Mouse (Mus musculus) bone marrow macrophage, adult 2 months (primary cell): ENCODE data around the gene Ms4a4b.

ENCODE experiments used
- CTCF ChIP-seq: IDR thresholded peaks from 2 replicates; pipeline ENCODE4 v1.5.1; 2012; ENCODE audit warnings: low read depth, mild to moderate bottlenecking, low read length, moderate library complexity
- POLR2A ChIP-seq: IDR thresholded peaks from 2 replicates; pipeline ENCODE4 v1.6.1; 2012; ENCODE audit warnings: mild to moderate bottlenecking, low read depth, low read length, borderline replicate concordance

DNA sequence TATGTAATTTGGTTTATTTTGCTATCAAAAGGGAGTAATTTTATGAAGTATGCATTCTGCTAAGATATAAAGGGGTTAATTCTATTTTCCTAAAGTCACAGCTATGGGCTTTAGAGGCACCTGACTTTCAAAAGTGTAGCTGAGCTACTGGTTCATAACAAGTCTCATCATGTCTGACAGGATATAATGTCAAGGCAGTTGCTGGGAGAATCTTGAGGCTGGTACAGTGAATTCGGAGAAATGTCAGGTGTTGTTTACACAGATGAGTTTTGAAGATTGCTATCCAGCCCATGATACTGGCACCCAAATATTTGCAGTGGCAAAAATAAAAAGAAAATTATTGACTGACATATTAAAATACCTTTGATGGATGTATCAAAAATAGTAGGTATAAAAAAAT lies 61.5 kb downstream of the Ms4a4b start:
- TF ChIP-seq CTCF, result no peak
- no peak for TF ChIP-seq POLR2A
